Mouse (Mus musculus) ES-E14 (cell line): ENCODE measurements around the gene Brat1. TPM values are rescaled to one million over a fixed set of nuclear protein-coding genes. Genes with fewer than 3 reads are reported as not detected.

ENCODE experiments used
- DNase-seq: peaks from one replicate; pipeline ENCODE4 v3.0.0-alpha.2; 2013; ENCODE audit warnings: low read depth, low spot score
- H3K27ac ChIP-seq: 2 replicates; pipeline ENCODE4 v1.5.1; 2012; ENCODE audit warnings: low read depth, mild to moderate bottlenecking, low read length, moderate library complexity, mixed read lengths; ENCODE audit not compliant: poor library complexity, insufficient read depth, severe bottlenecking
- H3K36me3 ChIP-seq: 2 replicates; pipeline ENCODE4 v1.6.1; 2012; ENCODE audit warnings: mild to moderate bottlenecking, low read length, moderate library complexity, mixed read lengths; ENCODE audit not compliant: control insufficient read depth, poor library complexity, insufficient read depth, severe bottlenecking
- H3K4me1 ChIP-seq, 2 experiments: fragments of 150-350 bp in 1 of 2; sonication (generic) in 1 of 2; 2 replicates each; pipeline ENCODE4 v1.6.1; 2012; ENCODE audit warnings: low read length in 2 of 2, mild to moderate bottlenecking in 1 of 2, mixed read lengths in 1 of 2; ENCODE audit not compliant: control insufficient read depth in 2 of 2, insufficient read depth in 2 of 2, poor library complexity in 1 of 2
- H3K4me3 ChIP-seq, 2 experiments: fragments of 150-350 bp in 1 of 2; sonication (generic) in 1 of 2; 2 replicates each; pipeline ENCODE4 v1.5.1; 2012; ENCODE audit warnings: low read length in 2 of 2, low read depth in 1 of 2, mild to moderate bottlenecking in 1 of 2, mixed read lengths in 1 of 2; ENCODE audit not compliant: insufficient read depth in 1 of 2, poor library complexity in 1 of 2, severe bottlenecking in 1 of 2
- H3K9ac ChIP-seq: 2 replicates; pipeline ENCODE4 v1.6.1; 2012; ENCODE audit warnings: low read depth, mild to moderate bottlenecking, low read length, mixed read lengths; ENCODE audit not compliant: poor library complexity, insufficient read depth, severe bottlenecking
- H3K9me3 ChIP-seq: fragments of 150-350 bp; sonication (generic); 2 replicates; pipeline ENCODE4 v1.6.1; 2012; ENCODE audit warnings: low read depth, mild to moderate bottlenecking, low read length; ENCODE audit not compliant: control insufficient read depth, insufficient read depth
- CHD2 ChIP-seq: IDR thresholded peaks from 2 replicates; pipeline ENCODE4 v1.6.1; 2014; ENCODE audit warnings: mild to moderate bottlenecking, low read depth, low read length, inconsistent platforms
- HCFC1 ChIP-seq: IDR thresholded peaks from 2 replicates; pipeline ENCODE4 v1.6.1; 2012; ENCODE audit warnings: low read length, inconsistent platforms, borderline replicate concordance; ENCODE audit not compliant: insufficient read depth
- MAFK ChIP-seq: IDR thresholded peaks from 2 replicates; pipeline ENCODE4 v1.6.1; 2014; ENCODE audit warnings: mild to moderate bottlenecking, low read depth, low read length, inconsistent platforms; ENCODE audit not compliant: insufficient read depth
- ZC3H11A ChIP-seq: IDR thresholded peaks from 2 replicates; pipeline ENCODE4 v1.6.1; 2012; ENCODE audit warnings: low read depth, mild to moderate bottlenecking, inconsistent platforms, low read length, borderline replicate concordance
- ZNF384 ChIP-seq: IDR thresholded peaks from 2 replicates; pipeline ENCODE4 v1.6.1; 2012; ENCODE audit warnings: low read depth, low read length, inconsistent platforms
- in situ Hi-C, 2 experiments: fragments of 600-800 bp; cut with MboI; formaldehyde crosslinking; loops; one replicate each; pipeline ENCODE4 v1.15.1; 2025; ENCODE audit warnings: low sequenced_read_pairs in 2 of 2, inconsistent platforms in 1 of 2; ENCODE audit not compliant: unreplicated experiment in 2 of 2
- total RNA-seq: library from RNA; depleted of rRNA; stranded (reverse); fragments of 300-350 nt; gene quantifications from 2 replicates; pipeline ENCODE4 v1.2.3, GENCODE M21; 2012

Brat1 gene
- total RNA-seq, 1 experiment, result 19.4 TPM

DNA sequence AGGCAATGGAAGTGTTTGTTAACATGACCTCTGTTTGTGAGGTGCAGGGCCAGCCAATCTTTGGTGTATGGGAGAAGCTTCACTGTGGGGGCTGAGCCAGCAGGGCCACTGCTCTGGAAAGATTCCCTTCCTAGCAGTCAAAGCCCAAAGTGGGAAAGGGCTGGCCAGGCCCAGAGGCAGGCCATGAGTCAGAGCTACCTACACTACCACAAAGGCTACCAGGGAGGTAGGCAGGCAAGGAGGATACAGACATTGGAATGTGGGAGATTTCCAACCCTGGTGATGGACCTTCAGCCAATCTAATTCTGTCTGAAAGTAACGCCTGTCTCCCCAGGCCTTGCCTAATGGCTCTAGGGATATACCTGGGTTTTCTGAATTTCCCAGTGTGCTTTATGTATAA is 23.9 kb upstream of the Brat1 start:
- TF ChIP-seq MAFK, result no peak
- TF ChIP-seq ZC3H11A, result no peak
- no peak for TF ChIP-seq ZNF384
- TF ChIP-seq HCFC1, result no peak
- no peak for TF ChIP-seq CHD2
- no peak for DNase-seq
- no peaks in the 10 kb centered on the region for H3K9me3 ChIP-seq
- no peak overlapping the region for H3K9ac ChIP-seq
- no peaks in the 10 kb centered on the region; the same call in 1 of the 2 replicates for H3K36me3 ChIP-seq
- peaks cover 0 to 2% of the 10 kb centered on the region in 2 experiments; a peak in 1 of 4 replicates for H3K4me1 ChIP-seq
- H3K4me3 ChIP-seq, result no peak overlapping the region
- in situ Hi-C loops, result no loop called here
- no peak overlapping the region for H3K27ac ChIP-seq

DNA sequence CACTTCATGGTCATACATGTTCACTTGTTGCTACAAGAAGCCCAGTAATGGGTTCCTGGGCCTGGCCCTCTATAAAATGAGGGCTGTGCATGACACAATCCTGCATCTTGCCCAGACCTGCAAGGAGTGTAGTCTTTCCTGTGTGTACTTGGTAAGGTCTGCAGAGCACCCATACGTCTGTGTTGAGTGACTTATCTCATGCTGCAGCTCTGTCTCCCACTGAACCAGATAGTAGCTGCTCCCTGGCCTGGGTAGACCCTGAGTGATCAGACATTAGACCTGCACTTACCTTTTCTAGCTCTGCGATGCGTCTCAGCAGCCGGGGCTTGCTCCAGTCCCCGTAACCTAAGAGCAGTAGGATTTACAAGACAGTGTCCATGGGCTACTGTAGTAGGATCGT is 22.7 kb upstream of the Brat1 start:
- H3K9me3 ChIP-seq, result no peaks in the 10 kb centered on the region
- no peak overlapping the region for H3K4me3 ChIP-seq
- in situ Hi-C loops, result no loop called here
- H3K4me1 ChIP-seq, result peaks cover 0 to 2% of the 10 kb centered on the region in 2 experiments; a peak in 1 of 4 replicates
- H3K36me3 ChIP-seq, result peaks cover 2% of the 10 kb centered on the region; the same call in 1 of the 2 replicates
- TF ChIP-seq MAFK (no peak), ZC3H11A (no peak), CHD2 (no peak), ZNF384 (no peak), HCFC1 (no peak)
- no peak for DNase-seq
- no peak overlapping the region for H3K27ac ChIP-seq
- no peak overlapping the region for H3K9ac ChIP-seq

DNA sequence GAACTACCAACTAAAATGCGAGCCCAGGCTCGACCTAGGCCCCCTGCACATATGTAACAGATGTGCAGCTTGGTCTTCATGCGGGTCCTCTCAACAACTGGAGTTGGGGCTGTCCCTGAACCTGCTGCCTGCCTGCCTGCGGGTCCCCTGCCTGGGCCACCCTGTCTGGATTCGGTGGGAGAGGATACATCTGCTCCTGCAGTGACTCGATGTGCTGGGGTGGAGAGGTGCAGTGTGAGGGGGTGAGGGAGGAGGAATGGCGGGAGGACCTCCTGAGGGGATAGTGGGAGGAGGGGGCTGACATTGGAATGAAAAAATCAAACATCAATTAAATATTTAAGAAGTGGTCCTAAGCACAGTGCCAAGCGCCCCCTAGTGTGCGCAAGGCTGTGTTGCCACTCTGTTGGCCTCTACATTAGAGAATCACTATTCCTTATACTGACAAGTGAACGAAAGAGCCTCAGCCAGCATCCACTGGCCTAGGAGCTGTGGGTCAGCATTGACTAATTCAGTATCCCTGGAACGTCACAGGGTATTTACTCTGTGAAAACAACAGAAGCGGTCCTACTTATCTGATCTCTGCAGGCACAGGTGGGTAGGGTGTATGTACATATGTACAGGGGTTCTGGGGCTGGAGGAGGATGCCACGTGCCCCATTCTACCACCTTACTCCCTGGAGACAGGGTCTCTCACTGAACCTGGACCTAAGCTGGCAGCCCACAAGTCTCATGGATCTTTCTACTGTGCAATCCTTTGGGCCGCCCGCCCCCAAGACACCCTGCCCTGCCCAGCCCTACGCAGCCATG is 20.3 kb upstream of the Brat1 start:
- H3K9me3 ChIP-seq, result no peaks in the 10 kb centered on the region
- no peak overlapping the region for H3K9ac ChIP-seq
- H3K4me1 ChIP-seq, result peaks cover 0 to 4% of the 10 kb centered on the region in 2 experiments; a peak in 2 of 4 replicates
- H3K36me3 ChIP-seq, result peaks cover 4% of the 10 kb centered on the region; the same call in 1 of the 2 replicates
- in situ Hi-C loops, result no loop called here
- no peak overlapping the region for H3K4me3 ChIP-seq
- H3K27ac ChIP-seq, result no peak overlapping the region
- no peak for TF ChIP-seq MAFK
- TF ChIP-seq HCFC1, result no peak
- no peak for TF ChIP-seq ZNF384
- no peak for TF ChIP-seq CHD2
- TF ChIP-seq ZC3H11A, result no peak
- no peak for DNase-seq

GRCm38 (mm10) chr5:140688434-140688833 is 16.4 kb upstream of the Brat1 start:
- no peak for TF ChIP-seq ZC3H11A
- no peak for TF ChIP-seq ZNF384
- TF ChIP-seq MAFK, result no peak
- no peak for TF ChIP-seq HCFC1
- no peak for TF ChIP-seq CHD2
- DNase-seq, result no peak
- Histone ChIP-seq H3K9ac (no peak overlapping the region; the same call in 1 of the 2 replicates), H3K27ac (no peak overlapping the region), H3K36me3 (peaks cover 4% of the 10 kb centered on the region; the same call in 1 of the 2 replicates), H3K4me3 (no peak overlapping the region), H3K9me3 (no peaks in the 10 kb centered on the region), H3K4me1 (peaks cover 0 to 6% of the 10 kb centered on the region in 2 experiments; a peak in 2 of 4 replicates)
- in situ Hi-C loops, result no loop called here
